Mouse (Mus musculus) midbrain, embryonic 13.5 days (tissue): Measurements from ENCODE around the gene Dcaf5. TPM values are rescaled to one million over a fixed set of nuclear protein-coding genes. Genes with fewer than 3 reads are reported as not detected.

Experiments
- ATAC-seq: fragments of 200-750 bp; cut with Nextera tagmentation; 2 replicates; pipeline ENCODE4 v1.8.0; 2017; ENCODE audit warnings: mild to moderate bottlenecking, moderate TSS enrichment, moderate library complexity
- H3K27ac ChIP-seq: fragments of 300-500 bp; sonication (generic); 2 replicates; pipeline ENCODE4 v1.5.1; 2015; ENCODE audit warnings: inconsistent platforms, mild to moderate bottlenecking, moderate library complexity
- H3K27me3 ChIP-seq: fragments of 300-500 bp; sonication (generic); 2 replicates; pipeline ENCODE4 v1.6.1; 2015; ENCODE audit warnings: mild to moderate bottlenecking, inconsistent platforms
- H3K36me3 ChIP-seq: fragments of 300-500 bp; sonication (generic); 2 replicates; pipeline ENCODE4 v1.6.1; 2015; ENCODE audit warnings: mild to moderate bottlenecking, inconsistent platforms
- H3K4me1 ChIP-seq: fragments of 300-500 bp; sonication (generic); replicated peaks from 2 replicates; pipeline ENCODE4 v1.6.1; 2015; ENCODE audit warnings: inconsistent platforms
- H3K4me2 ChIP-seq: fragments of 300-500 bp; sonication (generic); replicated peaks from 2 replicates; pipeline ENCODE4 v1.6.1; 2015; ENCODE audit warnings: moderate library complexity, mild to moderate bottlenecking, inconsistent platforms
- H3K4me3 ChIP-seq: fragments of 300-500 bp; sonication (generic); replicated peaks from 2 replicates; pipeline ENCODE4 v1.5.1; 2015; ENCODE audit warnings: mild to moderate bottlenecking, inconsistent platforms
- H3K9ac ChIP-seq: fragments of 300-500 bp; sonication (generic); replicated peaks from 2 replicates; pipeline ENCODE4 v1.6.1; 2015; ENCODE audit warnings: mild to moderate bottlenecking, inconsistent platforms
- H3K9me3 ChIP-seq: fragments of 300-500 bp; sonication (generic); 2 replicates; pipeline ENCODE4 v1.6.1; 2016; ENCODE audit warnings: mild to moderate bottlenecking, inconsistent platforms
- WGBS: fragments of 180-500 bp; shearing (Covaris S2); methylation state at CpG from one replicate; pipeline ENCODE4 v1.1.7; 2015; 5-methylcytosine and 5-hydroxymethylcytosine counted together
- polyA plus RNA-seq: library from polyadenylated mRNA; unstranded; fragments of >200 nt; fragmentation: Nextera tagmentation; extraction: Ambion mirVana; gene quantifications from 2 replicates; pipeline ENCODE4 v1.2.1, GENCODE M21; 2015

Dcaf5 gene
- polyA plus RNA-seq, 1 experiment from 2014 or later, result 28.2 TPM

GRCm38 (mm10) chr12:80404139-80404538 is 32.3 kb downstream of the Dcaf5 start:
- no peak overlapping the region for H3K4me2 ChIP-seq
- no peaks in the 10 kb centered on the region for H3K4me1 ChIP-seq
- H3K36me3 ChIP-seq, result peaks cover 34% of the 10 kb centered on the region

DNA sequence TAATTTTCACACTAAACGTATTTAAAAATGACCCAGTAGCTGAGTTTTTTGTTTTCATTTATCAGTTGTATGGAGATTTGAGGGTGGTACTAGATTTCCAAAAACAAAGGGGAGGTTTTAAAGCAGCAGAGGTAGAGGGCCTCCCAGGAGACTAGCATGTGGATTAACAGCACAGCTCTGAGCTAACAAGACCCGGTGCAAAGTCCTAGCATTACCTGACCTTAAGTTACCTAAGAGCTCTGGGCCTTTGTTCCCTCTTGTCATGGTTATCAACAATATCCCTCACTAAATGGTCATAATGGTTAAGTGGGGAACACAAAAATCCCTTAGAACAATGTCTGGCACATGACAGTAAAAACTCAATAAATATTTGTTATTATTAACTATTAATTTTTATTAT is 37.3 kb downstream of the Dcaf5 start:
- ATAC-seq, result no peak
- WGBS, result 89% methylated on average over 2 of the region's 2 CpGs
- Histone ChIP-seq H3K9ac (no peak overlapping the region), H3K27ac (no peak overlapping the region), H3K27me3 (no peaks in the 10 kb centered on the region), H3K4me3 (no peak overlapping the region), H3K4me1 (no peaks in the 10 kb centered on the region), H3K4me2 (no peak overlapping the region), H3K36me3 (peaks cover 76% of the 10 kb centered on the region), H3K9me3 (no peaks in the 10 kb centered on the region)

More at GRCm38 (mm10) chr12:80404139-80404538, 32.3 kb downstream of the Dcaf5 start:
- Histone ChIP-seq H3K27me3 (no peaks in the 10 kb centered on the region), H3K9ac (no peak overlapping the region), H3K4me3 (no peak overlapping the region), H3K27ac (no peak overlapping the region), H3K9me3 (no peaks in the 10 kb centered on the region)
- ATAC-seq, result no peak
- WGBS, result 91% methylated on average over 6 of the region's 6 CpGs

DNA sequence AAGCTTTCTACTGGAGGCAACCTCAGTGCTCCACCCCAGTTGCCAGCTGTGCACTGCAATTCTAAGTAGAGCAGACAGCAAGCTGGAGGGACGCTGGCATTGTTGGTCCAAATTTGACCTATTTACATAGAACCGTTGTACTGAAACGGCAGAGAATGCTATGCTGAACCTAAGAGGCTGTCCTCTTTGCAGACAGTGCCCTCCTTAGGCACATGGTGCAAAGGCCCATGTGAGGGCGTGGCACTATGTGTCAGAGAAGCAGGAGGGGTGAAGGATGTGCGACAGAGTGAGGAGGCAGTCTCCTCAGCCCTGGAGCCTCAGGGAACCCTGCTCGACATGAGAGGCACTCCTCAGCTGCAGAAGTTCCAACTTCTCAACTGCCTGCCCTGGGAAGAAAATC is 40.0 kb downstream of the Dcaf5 start:
- H3K9ac ChIP-seq, result no peak overlapping the region
- H3K4me1 ChIP-seq, result no peaks in the 10 kb centered on the region
- H3K4me2 ChIP-seq, result no peak overlapping the region
- H3K27me3 ChIP-seq, result no peaks in the 10 kb centered on the region
- WGBS, result 76% methylated on average over 6 of the region's 6 CpGs
- H3K36me3 ChIP-seq, result peaks cover 65% of the 10 kb centered on the region
- no peak overlapping the region for H3K4me3 ChIP-seq
- ATAC-seq, result no peak
- H3K9me3 ChIP-seq, result no peaks in the 10 kb centered on the region
- no peak overlapping the region for H3K27ac ChIP-seq

DNA sequence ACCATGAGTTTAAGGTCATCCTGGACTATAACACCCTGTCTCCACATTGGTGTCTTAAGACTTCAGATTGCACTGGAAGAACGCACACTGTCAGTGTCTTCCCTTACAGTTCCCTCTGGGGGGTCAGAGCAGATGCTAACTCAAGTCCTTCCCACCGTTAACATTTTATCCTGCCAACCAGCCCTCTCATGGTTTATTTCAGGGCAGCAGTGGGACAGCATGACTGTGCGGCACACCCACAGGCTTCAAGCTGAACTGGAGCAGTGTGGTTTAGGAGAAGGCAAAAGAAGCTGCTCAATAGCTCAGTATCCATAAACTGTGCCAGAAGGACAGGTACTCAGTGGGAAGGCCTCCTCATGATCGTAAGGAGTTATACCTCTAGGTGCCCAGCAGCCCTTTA is 41.1 kb downstream of the Dcaf5 start:
- Histone ChIP-seq H3K36me3 (peaks cover 65% of the 10 kb centered on the region), H3K27ac (no peak overlapping the region), H3K27me3 (no peaks in the 10 kb centered on the region), H3K4me3 (no peak overlapping the region), H3K4me1 (no peaks in the 10 kb centered on the region), H3K9ac (no peak overlapping the region), H3K4me2 (no peak overlapping the region), H3K9me3 (no peaks in the 10 kb centered on the region)
- no peak for ATAC-seq
- 98% methylated on average over 4 of the region's 4 CpGs for WGBS

DNA sequence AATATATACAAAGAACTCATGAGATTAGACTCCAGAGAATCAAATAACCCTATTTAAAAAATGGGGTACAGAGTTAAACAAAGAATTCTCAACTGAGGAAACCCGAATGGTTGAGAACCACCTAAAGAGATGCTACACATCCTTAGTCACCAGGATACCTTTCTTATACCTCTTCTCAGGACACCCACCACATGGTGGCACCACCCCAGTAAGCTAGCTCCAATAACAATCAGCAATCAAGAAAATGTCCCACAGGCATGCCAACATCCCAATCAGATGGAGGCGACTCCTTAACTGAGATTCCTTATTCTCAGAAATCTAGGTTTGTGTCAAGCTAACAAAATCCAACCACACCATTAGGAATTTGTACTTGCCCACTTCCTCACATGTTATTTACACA is 42.4 kb downstream of the Dcaf5 start:
- H3K4me2 ChIP-seq, result no peak overlapping the region
- H3K9ac ChIP-seq, result no peak overlapping the region
- no peaks in the 10 kb centered on the region for H3K27me3 ChIP-seq
- no peak for ATAC-seq
- H3K36me3 ChIP-seq, result peaks cover 61% of the 10 kb centered on the region
- WGBS, result 91% methylated on average over 2 of the region's 2 CpGs
- no peak overlapping the region for H3K4me3 ChIP-seq
- no peaks in the 10 kb centered on the region for H3K4me1 ChIP-seq
- no peak overlapping the region for H3K27ac ChIP-seq
- no peaks in the 10 kb centered on the region for H3K9me3 ChIP-seq

DNA sequence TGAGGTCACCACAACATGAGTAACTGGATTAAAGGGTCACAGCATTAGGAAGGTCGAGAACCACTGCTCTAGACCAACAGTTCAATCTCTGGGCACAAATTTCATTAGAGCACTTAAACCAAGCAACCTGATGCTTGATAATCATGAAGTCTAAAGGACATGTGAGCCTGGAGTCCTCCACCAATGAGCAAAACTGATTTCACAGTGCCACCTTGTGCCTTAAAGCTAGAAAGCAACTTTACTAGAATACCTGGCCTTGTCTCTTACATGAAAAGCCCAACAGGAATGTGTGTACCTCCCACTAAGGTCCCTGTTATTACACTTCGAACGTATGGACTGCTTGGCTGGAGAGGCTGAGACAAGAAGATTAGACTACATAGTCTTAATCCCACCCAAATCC is 47.0 kb downstream of the Dcaf5 start:
- no peaks in the 10 kb centered on the region for H3K4me1 ChIP-seq
- H3K4me2 ChIP-seq, result no peak overlapping the region
- no peaks in the 10 kb centered on the region for H3K27me3 ChIP-seq
- H3K27ac ChIP-seq, result no peak overlapping the region
- no peaks in the 10 kb centered on the region for H3K9me3 ChIP-seq
- H3K9ac ChIP-seq, result no peak overlapping the region
- no peak for ATAC-seq
- H3K36me3 ChIP-seq, result peaks cover 38% of the 10 kb centered on the region
- 63% methylated on average over 3 of the region's 3 CpGs for WGBS
- H3K4me3 ChIP-seq, result no peak overlapping the region

- Histone ChIP-seq H3K36me3 (peaks cover 35% of the 10 kb centered on the region), H3K9ac (no peak overlapping the region), H3K4me1 (no peaks in the 10 kb centered on the region), H3K4me3 (no peak overlapping the region), H3K27me3 (no peaks in the 10 kb centered on the region), H3K4me2 (no peak overlapping the region), H3K9me3 (no peaks in the 10 kb centered on the region), H3K27ac (no peak overlapping the region)
- no peak for ATAC-seq
- WGBS, result 95% methylated on average over 5 of the region's 5 CpGs
These were observed 49.1 kb downstream of the Dcaf5 start for GRCm38 (mm10) chr12:80387326-80387725.

DNA sequence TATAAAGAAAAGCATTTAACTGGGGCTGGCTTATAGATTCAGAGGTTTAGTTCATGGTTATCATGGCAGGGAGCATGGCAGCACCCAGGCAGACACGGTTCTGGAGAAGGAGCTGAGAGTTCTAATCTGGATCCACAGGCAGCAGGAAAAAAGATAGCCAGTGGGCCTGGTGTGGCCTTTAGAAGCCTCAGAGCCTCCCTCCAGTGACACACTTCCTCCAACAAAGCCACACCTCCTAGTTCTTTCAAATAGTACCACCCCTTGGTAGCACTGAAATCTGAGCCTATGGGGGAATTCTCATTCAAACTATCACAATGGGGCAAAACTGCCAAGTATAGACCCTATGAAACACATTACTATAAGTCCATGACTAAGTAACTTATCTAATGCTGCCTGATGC is 51.0 kb downstream of the Dcaf5 start:
- 71% methylated on average over 1 of the region's 1 CpGs for WGBS
- Histone ChIP-seq H3K4me3 (no peak overlapping the region), H3K4me2 (no peak overlapping the region), H3K9me3 (no peaks in the 10 kb centered on the region), H3K4me1 (peaks cover 1% of the 10 kb centered on the region), H3K36me3 (peaks cover 31% of the 10 kb centered on the region), H3K9ac (no peak overlapping the region), H3K27ac (no peak overlapping the region), H3K27me3 (no peaks in the 10 kb centered on the region)
- ATAC-seq, result no peak

- Histone ChIP-seq H3K27me3 (no peaks in the 10 kb centered on the region), H3K9me3 (no peaks in the 10 kb centered on the region), H3K36me3 (peaks cover 31% of the 10 kb centered on the region), H3K27ac (no peak overlapping the region), H3K4me1 (peaks cover 8% of the 10 kb centered on the region), H3K9ac (no peak overlapping the region), H3K4me3 (no peak overlapping the region), H3K4me2 (no peak overlapping the region)
- ATAC-seq, result no peak
- WGBS, result 90% methylated on average over 8 of the region's 8 CpGs
These were observed 52.9 kb downstream of the Dcaf5 start for GRCm38 (mm10) chr12:80383478-80383877.

DNA sequence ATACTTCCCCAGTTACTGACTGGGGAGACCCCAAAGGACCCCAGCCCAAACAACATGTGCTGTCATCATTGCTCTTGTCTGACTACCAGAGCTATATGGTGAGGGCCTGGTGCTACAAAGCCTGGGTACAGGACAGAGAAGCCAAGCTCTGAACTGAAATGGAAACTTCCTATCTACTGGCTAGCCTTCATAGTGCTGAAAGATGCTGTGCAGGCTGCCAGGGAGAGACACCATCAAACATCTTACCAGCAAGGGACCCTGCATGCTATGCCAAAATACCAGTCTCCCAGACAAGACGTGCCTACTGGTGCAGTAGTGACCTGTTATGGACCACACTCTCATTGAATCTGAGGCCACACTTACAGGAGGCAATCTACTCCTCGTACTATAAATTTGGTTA is 53.6 kb downstream of the Dcaf5 start:
- 97% methylated on average over 2 of the region's 2 CpGs for WGBS

GRCm38 (mm10) chr12:80379831-80380457 is 56.5 kb downstream of the Dcaf5 start:
- ATAC-seq, result peak; percentile 89
- Histone ChIP-seq H3K27me3 (no peaks in the 10 kb centered on the region), H3K9me3 (no peaks in the 10 kb centered on the region), H3K4me3 (no peak overlapping the region), H3K27ac (peak overlapping the region; percentile 60; the same call in 1 of the 2 replicates), H3K4me1 (peaks cover 8% of the 10 kb centered on the region), H3K4me2 (no peak overlapping the region), H3K36me3 (peaks cover 35% of the 10 kb centered on the region), H3K9ac (no peak overlapping the region)
- 90% methylated on average over 10 of the region's 10 CpGs for WGBS

More for the DNA sequence above, 53.6 kb downstream of the Dcaf5 start:
- Histone ChIP-seq H3K9me3 (no peaks in the 10 kb centered on the region), H3K36me3 (peaks cover 31% of the 10 kb centered on the region), H3K9ac (no peak overlapping the region), H3K4me1 (peaks cover 8% of the 10 kb centered on the region), H3K4me2 (no peak overlapping the region), H3K4me3 (no peak overlapping the region), H3K27me3 (no peaks in the 10 kb centered on the region), H3K27ac (no peak overlapping the region)
- ATAC-seq, result no peak

DNA sequence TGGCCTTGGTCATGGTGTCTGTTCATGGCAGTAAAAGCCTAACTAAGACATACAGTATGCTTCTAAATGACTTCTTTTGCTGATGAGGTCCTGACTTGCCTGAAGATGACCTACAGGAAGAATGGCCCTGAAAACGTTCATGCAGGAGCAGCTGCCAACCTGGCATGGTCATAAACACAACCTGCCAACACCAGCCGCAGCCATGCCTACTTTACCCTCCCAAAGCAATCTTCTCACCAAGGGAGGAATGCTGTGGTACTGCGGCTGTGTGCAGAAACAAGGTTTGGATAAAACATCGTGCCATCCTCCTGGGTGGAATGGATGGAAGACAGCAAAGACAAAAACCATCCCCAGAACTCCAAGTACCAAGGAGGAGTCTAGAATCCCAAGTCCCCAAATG is 57.0 kb downstream of the Dcaf5 start:
- Histone ChIP-seq H3K4me1 (peaks cover 8% of the 10 kb centered on the region), H3K4me2 (no peak overlapping the region), H3K27me3 (no peaks in the 10 kb centered on the region), H3K9me3 (no peaks in the 10 kb centered on the region), H3K36me3 (peaks cover 40% of the 10 kb centered on the region), H3K9ac (no peak overlapping the region), H3K4me3 (no peak overlapping the region), H3K27ac (no peak overlapping the region)
- WGBS, result 87% methylated on average over 4 of the region's 4 CpGs
- ATAC-seq, result no peak

DNA sequence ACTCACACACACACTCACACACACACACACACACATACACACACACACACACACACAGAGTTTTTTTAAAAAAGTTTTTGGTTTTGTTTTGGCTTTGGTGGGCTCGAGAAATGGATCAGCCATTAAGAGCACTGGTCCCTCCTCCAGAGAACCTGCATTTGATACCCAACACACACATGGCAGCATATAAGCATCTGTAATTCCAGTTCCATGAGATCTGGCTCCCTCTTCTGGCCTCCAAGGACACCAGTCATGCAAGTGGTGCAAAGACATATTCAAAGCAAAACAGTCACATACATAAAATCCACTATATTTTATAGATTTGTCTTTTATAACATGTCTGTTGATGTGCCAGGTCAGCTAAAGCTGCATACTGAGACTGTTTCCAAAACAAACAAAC is 58.8 kb downstream of the Dcaf5 start:
- Histone ChIP-seq H3K27ac (no peak overlapping the region), H3K4me1 (peaks cover 8% of the 10 kb centered on the region), H3K4me3 (no peak overlapping the region), H3K36me3 (peaks cover 49% of the 10 kb centered on the region), H3K27me3 (no peaks in the 10 kb centered on the region), H3K9ac (no peak overlapping the region), H3K4me2 (no peak overlapping the region), H3K9me3 (no peaks in the 10 kb centered on the region)
- WGBS, result 52% methylated on average over 1 of the region's 1 CpGs
- ATAC-seq, result no peak
